Mouse (Mus musculus): ENCODE measurements around the gene Ankfy1.

The Ankfy1 gene

GRCm38 (mm10) chr11:72803038-72803437, 113.2 kb downstream of the Ankfy1 start:
- ChIA-PET CTCF (interaction anchor here in 1 of 4 experiments (0.8 kb wide), 1 partner anchor 8 kb away, joined by 4 read pairs; no protein-coding TSS in a partner anchor), POLR2A (interaction anchor here in 2 of 4 experiments (0.7 to 1.3 kb wide), 3 partner anchors 9 to 11 kb away, joined by 3 to 8 read pairs (median 4); no protein-coding TSS in a partner anchor)

GRCm38 (mm10) chr11:72804586-72804985, 114.8 kb downstream of the Ankfy1 start:
- CTCF ChIA-PET: no interaction called here
- POLR2A ChIA-PET: interaction anchor here in 1 of 4 experiments (1.9 kb wide), 1 partner anchor 9 kb away, joined by 8 read pairs; the partner anchor contains the start of genes Cyb5d2 and Zzef1

- POLR2A ChIA-PET: interaction anchor here in 1 of 4 experiments (1.9 kb wide), 1 partner anchor 10 kb away, joined by 8 read pairs; the partner anchor contains the start of genes Cyb5d2 and Zzef1
Observed at GRCm38 (mm10) chr11:72805232-72805631, 115.4 kb downstream of the Ankfy1 start.

GRCm38 (mm10) chr11:72806556-72806955, 116.8 kb downstream of the Ankfy1 start:
- POLR2A ChIA-PET: interaction anchor here in 2 of 4 experiments (0.5 to 0.6 kb wide), 3 partner anchors 11 to 186 kb away, joined by 3 to 5 read pairs (median 3); partner anchors contain the start of genes Cyb5d2 (in 1 of the 2) and Zzef1 (in 1 of the 2)

More at GRCm38 (mm10) chr11:72805232-72805631, 115.4 kb downstream of the Ankfy1 start:
- CTCF ChIA-PET: no interaction called here

GRCm38 (mm10) chr11:72807992-72808391, 118.2 kb downstream of the Ankfy1 start:
- POLR2A ChIA-PET: interaction anchor here in 1 of 4 experiments (0.7 kb wide), 1 partner anchor 14 kb away, joined by 3 read pairs; no protein-coding TSS in a partner anchor
- CTCF ChIA-PET: no interaction called here

More at GRCm38 (mm10) chr11:72806556-72806955, 116.8 kb downstream of the Ankfy1 start:
- CTCF ChIA-PET: no interaction called here

GRCm38 (mm10) chr11:72813687-72814086, 123.9 kb downstream of the Ankfy1 start:
- POLR2A ChIA-PET: interaction anchor here in 2 of 4 experiments (0.7 to 2.1 kb wide), 3 partner anchors 10 to 18 kb away, joined by 3 to 8 read pairs (median 6); partner anchors contain the start of genes Cyb5d2 (in 2 of the 2) and Zzef1 (in 2 of the 2)
- CTCF ChIA-PET: interaction anchor here (0.6 to 2.0 kb wide), 9 partner anchors 10 to 243 kb away, joined by 3 to 7 read pairs (median 3); no protein-coding TSS in a partner anchor

GRCm38 (mm10) chr11:72814188-72814587, 124.4 kb downstream of the Ankfy1 start:
- CTCF ChIA-PET: interaction anchor here (0.6 to 2.0 kb wide), 14 partner anchors 10 to 386 kb away, joined by 3 to 10 read pairs (median 4); no protein-coding TSS in a partner anchor
- POLR2A ChIA-PET: interaction anchor here in 2 of 4 experiments (0.7 to 2.1 kb wide), 3 partner anchors 11 to 19 kb away, joined by 3 to 8 read pairs (median 6); partner anchors contain the start of genes Cyb5d2 (in 2 of the 2) and Zzef1 (in 2 of the 2)

GRCm38 (mm10) chr11:72816859-72817258, 127.1 kb downstream of the Ankfy1 start:
- ChIA-PET CTCF (interaction anchor here in 1 of 4 experiments (0.7 kb wide), 1 partner anchor 182 kb away, joined by 3 read pairs; the partner anchor contains the start of gene P2rx1), POLR2A (no interaction called here)

- POLR2A ChIA-PET: no interaction called here
- CTCF ChIA-PET: interaction anchor here in 1 of 4 experiments (0.6 kb wide), 1 partner anchor 246 kb away, joined by 3 read pairs; no protein-coding TSS in a partner anchor
Observed at GRCm38 (mm10) chr11:72818067-72818466, 128.3 kb downstream of the Ankfy1 start.

- CTCF ChIA-PET: no interaction called here
- POLR2A ChIA-PET: no interaction called here
Observed at GRCm38 (mm10) chr11:72821041-72821440, 131.2 kb downstream of the Ankfy1 start.

All from embryonic stem cell, embryonic (primary cell).